Mouse (Mus musculus): ENCODE measurements around the gene Kcnab1. TPM values are rescaled to one million over a fixed set of nuclear protein-coding genes. Genes with fewer than 3 reads are reported as not detected.

Gene Kcnab1
- polyA plus RNA-seq, 1 experiment, result 1.1 TPM

GRCm38 (mm10) chr3:65321981-65322779 is 213.0 kb downstream of the Kcnab1 start:
- Histone ChIP-seq H3K4me1 (ENCODE audit: control insufficient read depth, insufficient read depth, low read length) (no peaks in the 10 kb centered on the region), H3K4me3 (replicated peaks; ENCODE audit: extremely low read depth, low read depth, low read length) (no peak overlapping the region)
- TF ChIP-seq POLR2A (IDR thresholded peaks at IDR 0.05; ENCODE audit: borderline replicate concordance, extremely low read depth, low read depth, low read length), result no peak
- no peak for TF ChIP-seq CTCF (IDR thresholded peaks at IDR 0.05; ENCODE audit: insufficient read depth, low read length)
- DNase-seq, result no peak
- 88% methylated on average over 14 of the region's 14 CpGs for WGBS

- WGBS, result 60% methylated on average over 3 of the region's 3 CpGs
- no peak for TF ChIP-seq POLR2A (IDR thresholded peaks at IDR 0.05; ENCODE audit: borderline replicate concordance, extremely low read depth, low read depth, low read length)
- no peak for TF ChIP-seq CTCF (IDR thresholded peaks at IDR 0.05; ENCODE audit: insufficient read depth, low read length)
- DNase-seq, result no peak
- Histone ChIP-seq H3K4me1 (ENCODE audit: control insufficient read depth, insufficient read depth, low read length) (no peaks in the 10 kb centered on the region), H3K4me3 (replicated peaks; ENCODE audit: extremely low read depth, low read depth, low read length) (no peak overlapping the region)
Measured at GRCm38 (mm10) chr3:65325254-65325653, 216.1 kb downstream of the Kcnab1 start.

GRCm38 (mm10) chr3:65328814-65329213 is 219.6 kb downstream of the Kcnab1 start:
- no peak for DNase-seq
- H3K4me1 ChIP-seq (ENCODE audit: control insufficient read depth, insufficient read depth, low read length), result no peaks in the 10 kb centered on the region
- no peak overlapping the region for H3K4me3 ChIP-seq (replicated peaks; ENCODE audit: extremely low read depth, low read depth, low read length)
- TF ChIP-seq CTCF (IDR thresholded peaks at IDR 0.05; ENCODE audit: insufficient read depth, low read length) (no peak), POLR2A (IDR thresholded peaks at IDR 0.05; ENCODE audit: borderline replicate concordance, extremely low read depth, low read depth, low read length) (no peak)
- WGBS, result 79% methylated on average over 4 of the region's 4 CpGs

GRCm38 (mm10) chr3:65337835-65338464 is 228.8 kb downstream of the Kcnab1 start:
- no peak for TF ChIP-seq POLR2A (IDR thresholded peaks at IDR 0.05; ENCODE audit: borderline replicate concordance, extremely low read depth, low read depth, low read length)
- Histone ChIP-seq H3K4me3 (replicated peaks; ENCODE audit: extremely low read depth, low read depth, low read length) (no peak overlapping the region), H3K4me1 (ENCODE audit: control insufficient read depth, insufficient read depth, low read length) (no peaks in the 10 kb centered on the region)
- no peak for DNase-seq
- 74% methylated on average over 10 of the region's 10 CpGs for WGBS

- WGBS, result 76% methylated on average over 5 of the region's 5 CpGs
- DNase-seq, result no peak
- Histone ChIP-seq H3K4me1 (ENCODE audit: control insufficient read depth, insufficient read depth, low read length) (no peaks in the 10 kb centered on the region), H3K4me3 (replicated peaks; ENCODE audit: extremely low read depth, low read depth, low read length) (no peak overlapping the region)
- TF ChIP-seq POLR2A (IDR thresholded peaks at IDR 0.05; ENCODE audit: borderline replicate concordance, extremely low read depth, low read depth, low read length) (no peak), CTCF (IDR thresholded peaks at IDR 0.05; ENCODE audit: insufficient read depth, low read length) (no peak)
Measured at GRCm38 (mm10) chr3:65340173-65340951, 231.2 kb downstream of the Kcnab1 start.

GRCm38 (mm10) chr3:65346176-65346575 is 237.0 kb downstream of the Kcnab1 start:
- Histone ChIP-seq H3K4me1 (ENCODE audit: control insufficient read depth, insufficient read depth, low read length) (no peaks in the 10 kb centered on the region), H3K4me3 (replicated peaks; ENCODE audit: extremely low read depth, low read depth, low read length) (no peak overlapping the region)
- no peak for TF ChIP-seq POLR2A (IDR thresholded peaks at IDR 0.05; ENCODE audit: borderline replicate concordance, extremely low read depth, low read depth, low read length)
- no peak for TF ChIP-seq CTCF (IDR thresholded peaks at IDR 0.05; ENCODE audit: insufficient read depth, low read length)
- no peak for DNase-seq
- whole genome bisulfite sequencing, result 79% methylated on average over 1 of the region's 1 CpGs

GRCm38 (mm10) chr3:65352278-65353127 is 243.3 kb downstream of the Kcnab1 start:
- WGBS, result 34% methylated on average over 4 of the region's 4 CpGs
- TF ChIP-seq CTCF (IDR thresholded peaks at IDR 0.05; ENCODE audit: insufficient read depth, low read length) (peak; percentile 19; the same call in 1 of the 2 replicates), POLR2A (IDR thresholded peaks at IDR 0.05; ENCODE audit: borderline replicate concordance, extremely low read depth, low read depth, low read length) (no peak)
- no peak for DNase-seq
- Histone ChIP-seq H3K4me3 (replicated peaks; ENCODE audit: extremely low read depth, low read depth, low read length) (no peak overlapping the region), H3K4me1 (ENCODE audit: control insufficient read depth, insufficient read depth, low read length) (peaks cover 8% of the 10 kb centered on the region)

- Histone ChIP-seq H3K4me1 (ENCODE audit: control insufficient read depth, insufficient read depth, low read length) (peaks cover 8% of the 10 kb centered on the region), H3K4me3 (replicated peaks; ENCODE audit: extremely low read depth, low read depth, low read length) (no peak overlapping the region)
- DNase-seq, result no peak
- TF ChIP-seq CTCF (IDR thresholded peaks at IDR 0.05; ENCODE audit: insufficient read depth, low read length) (no peak), POLR2A (IDR thresholded peaks at IDR 0.05; ENCODE audit: borderline replicate concordance, extremely low read depth, low read depth, low read length) (no peak)
- 66% methylated on average over 10 of the region's 10 CpGs for WGBS
Measured at GRCm38 (mm10) chr3:65353263-65354037, 244.3 kb downstream of the Kcnab1 start.

All from lung, adult 2 months (tissue).